Mouse (Mus musculus): Measurements from ENCODE around the gene Rinl. TPM values are rescaled to one million over a fixed set of nuclear protein-coding genes. Genes with fewer than 3 reads are reported as not detected.
A peak's percentile ranks its signal among the peaks of the same experiment; 100 is the strongest.

Gene Rinl
- total and polyA plus RNA-seq, 3 experiments, result 46.1 to 65.5 (median 60.6) TPM

DNA sequence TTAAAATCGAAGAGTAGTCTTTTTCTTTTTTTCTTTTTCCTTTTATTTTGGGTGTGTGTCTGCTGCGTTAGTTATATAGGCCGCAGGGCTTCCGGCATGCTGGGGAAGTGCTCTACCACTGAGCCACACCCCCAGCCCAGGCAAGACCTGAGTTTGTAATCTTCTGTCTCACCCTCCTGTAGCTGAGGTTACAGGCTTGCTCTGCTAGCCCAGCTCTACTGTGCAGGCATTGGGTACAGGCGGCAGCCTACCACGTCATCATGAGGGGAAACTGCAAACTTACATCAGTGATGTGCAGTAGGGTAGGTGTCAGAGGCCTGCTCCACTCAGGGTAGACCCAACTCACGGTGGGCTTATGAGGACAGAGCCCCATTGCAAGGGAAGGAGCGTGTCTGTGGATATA, 7.5 kb upstream of the Rinl start:
- Histone ChIP-seq H3K9ac (ENCODE audit: insufficient read depth, low read depth) (peak overlapping the region; percentile 64), H3K36me3 (replicated peaks in 1 of 2; ENCODE audit: control insufficient read depth in 1 of 2, insufficient read depth in 1 of 2, low read length in 1 of 2) (peaks cover 34 to 71% of the 10 kb centered on the region in 2 experiments), H3K9me3 (replicated peaks; ENCODE audit: low read length) (no peaks in the 10 kb centered on the region), H3K79me2 (replicated peaks; ENCODE audit: control insufficient read depth, extremely low read depth, insufficient read depth, poor library complexity, severe bottlenecking) (no peaks in the 10 kb centered on the region), H3K4me1 (ENCODE audit: control insufficient read depth in 1 of 2, insufficient read depth in 2 of 2) (peaks cover 37 to 74% of the 10 kb centered on the region in 2 experiments), H3K4me3 (replicated peaks in 1 of 3; ENCODE audit: low read depth in 2 of 3, low read length in 2 of 3, poor library complexity in 1 of 3) (peak overlapping the region; percentile 20 to 31 (median 27)), H3K27ac (ENCODE audit: insufficient read depth, low read depth) (peak overlapping the region; percentile 99), H3K4me2 (ENCODE audit: insufficient read depth, low read depth, poor library complexity, severe bottlenecking) (peak overlapping the region; percentile 56), H3K27me3 (replicated peaks) (no peaks in the 10 kb centered on the region)
- TF ChIP-seq TCF12 (IDR thresholded peaks at IDR 0.05; ENCODE audit: low read depth, low read length) (0 out of 2 replicates have a peak, but pooled peaks have one; percentile 13), HCFC1 (IDR thresholded peaks at IDR 0.05; ENCODE audit: low read depth, low read length) (0 out of 2 replicates have a peak, but pooled peaks have one; percentile 20), TBP (conservative IDR thresholded peaks at IDR 0.05; ENCODE audit: low read depth, low read length) (0 out of 2 replicates have a peak, but pooled peaks have one; percentile 37), MAX (IDR thresholded peaks at IDR 0.05; ENCODE audit: low read length) (peak; percentile 70), ELF1 (IDR thresholded peaks at IDR 0.05; ENCODE audit: low read depth, low read length) (peak; percentile 76), MXI1 (IDR thresholded peaks at IDR 0.05; ENCODE audit: low read depth, low read length) (peak; percentile 58), POLR2A (IDR thresholded peaks at IDR 0.05; ENCODE audit: low read depth, low read length) (peak; percentile 53), SIN3A (IDR thresholded peaks at IDR 0.05; ENCODE audit: low read length) (peak; percentile 52), MAZ (IDR thresholded peaks at IDR 0.05; ENCODE audit: low read depth, low read length) (no peak), CHD2 (IDR thresholded peaks at IDR 0.05; ENCODE audit: low read length) (no peak), EP300 (IDR thresholded peaks at IDR 0.05; ENCODE audit: low read length) (no peak), POLR2AphosphoS2 (IDR thresholded peaks at IDR 0.05; ENCODE audit: low read depth, low read length) (0 out of 2 replicates have a peak, but pooled peaks have one; percentile 12), NELFE (IDR thresholded peaks at IDR 0.05; ENCODE audit: low read depth, low read length) (peak; percentile 48; the same call in 1 of the 2 replicates)
- dilution Hi-C loops (cut with MboI; ENCODE audit: extremely low pct_ligation_motif_present, extremely low pct_unique_long_range_greater_than_20kb, low sequenced_read_pairs) (no loop called here), in situ Hi-C loops (cut with MboI; ENCODE audit: low pct_ligation_motif_present, low pct_unique_long_range_greater_than_20kb, low sequenced_read_pairs) (loop anchor here (25.0 kb wide), 1 partner anchor 256 kb away; no protein-coding TSS in a partner anchor)
- peak; percentile 85 for DNase-seq (ENCODE audit: extremely low read depth)

DNA sequence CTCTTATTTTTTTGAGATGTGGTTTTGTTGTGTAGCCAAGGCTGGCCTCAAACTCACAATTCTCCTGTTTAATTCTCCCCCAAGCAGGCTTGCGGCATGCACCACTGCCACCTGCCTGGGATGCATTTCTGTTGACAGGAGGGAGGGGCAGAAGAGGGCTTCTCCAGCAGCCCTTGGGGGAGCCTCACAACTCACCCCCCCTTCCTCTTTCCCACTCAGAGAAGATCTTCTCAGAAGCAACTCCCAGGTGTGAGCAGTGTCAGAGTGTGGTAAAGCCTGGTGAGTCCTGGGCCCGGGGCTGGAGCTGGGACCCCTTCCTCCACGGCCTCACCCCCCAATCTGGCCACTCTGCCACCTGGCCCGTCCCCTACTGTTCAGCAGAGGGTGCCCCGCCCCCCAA, 3.6 kb upstream of the Rinl start:
- TF ChIP-seq MAX (IDR thresholded peaks at IDR 0.05; ENCODE audit: low read length) (no peak), TBP (conservative IDR thresholded peaks at IDR 0.05; ENCODE audit: low read depth, low read length) (no peak), ZNF384 (IDR thresholded peaks at IDR 0.05; ENCODE audit: low read depth, low read length) (no peak), PAX5 (IDR thresholded peaks at IDR 0.05; ENCODE audit: low read length) (no peak), MXI1 (IDR thresholded peaks at IDR 0.05; ENCODE audit: low read depth, low read length) (no peak), UBTF (IDR thresholded peaks at IDR 0.05; ENCODE audit: low read depth, low read length) (no peak), POLR2A (IDR thresholded peaks at IDR 0.05; ENCODE audit: low read depth, low read length) (no peak), POLR2AphosphoS2 (IDR thresholded peaks at IDR 0.05; ENCODE audit: low read depth, low read length) (no peak), ELF1 (IDR thresholded peaks at IDR 0.05; ENCODE audit: low read depth, low read length) (no peak), MAFK (IDR thresholded peaks at IDR 0.05; ENCODE audit: insufficient replicate concordance, low read length) (no peak)
- Histone ChIP-seq H3K9me3 (replicated peaks; ENCODE audit: low read length) (no peaks in the 10 kb centered on the region), H3K4me2 (ENCODE audit: insufficient read depth, low read depth, poor library complexity, severe bottlenecking) (no peak overlapping the region), H3K79me2 (replicated peaks; ENCODE audit: control insufficient read depth, extremely low read depth, insufficient read depth, poor library complexity, severe bottlenecking) (no peaks in the 10 kb centered on the region), H3K4me3 (replicated peaks in 1 of 3; ENCODE audit: low read depth in 2 of 3, low read length in 2 of 3, poor library complexity in 1 of 3) (no peak overlapping the region), H3K36me3 (replicated peaks in 1 of 2; ENCODE audit: control insufficient read depth in 1 of 2, insufficient read depth in 1 of 2, low read length in 1 of 2) (peaks cover 19 to 61% of the 10 kb centered on the region in 2 experiments), H3K9ac (ENCODE audit: insufficient read depth, low read depth) (no peak overlapping the region), H3K27me3 (replicated peaks) (no peaks in the 10 kb centered on the region), H3K27ac (ENCODE audit: insufficient read depth, low read depth) (no peak overlapping the region), H3K4me1 (ENCODE audit: control insufficient read depth in 1 of 2, insufficient read depth in 2 of 2) (peaks cover 47 to 96% of the 10 kb centered on the region in 2 experiments)
- dilution Hi-C loops (cut with MboI; ENCODE audit: extremely low pct_ligation_motif_present, extremely low pct_unique_long_range_greater_than_20kb, low sequenced_read_pairs), result no loop called here
- in situ Hi-C loops (cut with MboI; ENCODE audit: low pct_ligation_motif_present, low pct_unique_long_range_greater_than_20kb, low sequenced_read_pairs), result loop anchor here (25.0 kb wide), 1 partner anchor 252 kb away; no protein-coding TSS in a partner anchor
- no peak for DNase-seq (ENCODE audit: extremely low read depth)
